Mouse (Mus musculus): ENCODE results near the gene Gabrg3.

- no peak for TF ChIP-seq EP300 (IDR thresholded peaks at IDR 0.05; ENCODE audit: low read depth)
- TF ChIP-seq CTCF (IDR thresholded peaks at IDR 0.05; ENCODE audit: low read depth) = no peak
These were observed 34.1 kb upstream of the Gabrg3 start for GRCm38 (mm10) chr7:57421044-57421443.
